Mouse (Mus musculus) CD4-positive, CD25-positive, alpha-beta regulatory T cell, adult 4 months (primary cell): ENCODE data around the gene Gpr132. TPM values are rescaled to one million over a fixed set of nuclear protein-coding genes. Genes with fewer than 3 reads are reported as not detected.

ENCODE experiments used
- ATAC-seq: one replicate; pipeline ENCODE4 v1.8.0; 2017
- polyA plus RNA-seq, 2 experiments: library from polyadenylated mRNA; unstranded; fragments of 100-300 nt; shearing (Covaris generic); gene quantifications; one replicate each; pipeline ENCODE4 v1.2.1; 2017

The Gpr132 gene
- polyA plus RNA-seq, 2 experiments from 2014 or later: 79.5 to 107 TPM

- ATAC-seq: peak; percentile 52
Measured at GRCm38 (mm10) chr12:112876332-112877072, 8.5 kb upstream of the Gpr132 start.

- peak; percentile 50 for ATAC-seq
Measured at GRCm38 (mm10) chr12:112875225-112876013, 7.4 kb upstream of the Gpr132 start.

DNA sequence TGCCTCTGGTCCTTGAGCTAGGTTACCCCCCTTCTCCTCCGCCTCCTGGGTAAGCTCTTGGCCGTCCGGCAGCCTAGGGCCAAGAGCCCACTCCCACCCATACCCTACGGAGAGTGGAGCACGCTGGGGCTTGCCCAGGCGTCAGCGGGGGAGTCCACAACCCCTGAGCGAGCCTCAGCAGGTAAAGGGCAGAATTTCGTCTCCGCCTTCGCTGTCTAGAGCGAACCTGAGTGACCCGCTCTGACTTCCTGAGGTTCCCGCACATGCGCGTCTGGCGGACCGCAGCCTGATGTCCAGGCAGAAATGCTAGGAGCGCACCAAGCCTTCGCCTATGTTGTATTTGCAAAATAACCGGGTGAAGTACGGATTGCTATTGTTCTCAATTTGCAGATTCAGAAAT is 6.2 kb upstream of the Gpr132 start:
- ATAC-seq: no peak

- peak; percentile 69 for ATAC-seq
Measured at GRCm38 (mm10) chr12:112873452-112874190, 5.6 kb upstream of the Gpr132 start.

DNA sequence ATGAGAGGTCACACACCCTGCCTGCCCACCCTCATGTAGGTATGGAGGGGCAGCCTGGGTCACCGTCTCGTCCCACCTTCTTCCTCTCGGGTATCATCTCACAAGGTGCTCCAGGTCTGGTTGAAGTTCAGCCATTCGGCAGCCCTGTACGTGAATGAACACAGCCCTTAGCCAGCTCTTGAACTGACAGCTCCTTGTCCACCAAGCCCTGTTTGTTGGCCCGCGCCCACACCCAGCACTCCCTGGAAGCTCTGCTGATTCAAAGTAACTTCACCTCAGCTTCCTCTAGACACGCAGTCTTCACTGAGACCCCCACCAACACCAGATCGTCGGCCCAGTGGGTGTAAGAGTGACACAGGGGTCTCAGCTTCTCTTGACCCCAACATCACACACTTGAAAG is 5.0 kb upstream of the Gpr132 start:
- ATAC-seq: no peak

DNA sequence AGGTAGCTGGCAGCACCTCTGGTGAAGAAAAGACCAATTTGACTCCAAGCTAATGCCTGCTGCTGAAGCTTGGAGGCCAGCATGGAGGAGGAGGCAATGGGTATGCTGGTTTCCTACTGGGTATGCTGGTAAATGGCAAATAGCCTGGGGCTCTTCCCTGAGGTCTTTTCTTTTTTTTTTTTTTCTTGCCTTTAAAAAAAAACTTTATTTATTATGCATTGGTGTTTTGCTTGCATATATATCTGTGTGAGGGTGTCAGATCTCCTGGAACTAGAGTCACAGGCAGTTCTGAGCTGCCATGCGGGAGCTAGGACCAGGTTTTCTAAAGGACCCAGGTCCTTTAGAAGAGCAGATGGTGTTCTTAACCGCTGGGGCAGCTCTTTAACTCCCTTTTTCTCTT is 3.2 kb upstream of the Gpr132 start:
- no peak for ATAC-seq

DNA sequence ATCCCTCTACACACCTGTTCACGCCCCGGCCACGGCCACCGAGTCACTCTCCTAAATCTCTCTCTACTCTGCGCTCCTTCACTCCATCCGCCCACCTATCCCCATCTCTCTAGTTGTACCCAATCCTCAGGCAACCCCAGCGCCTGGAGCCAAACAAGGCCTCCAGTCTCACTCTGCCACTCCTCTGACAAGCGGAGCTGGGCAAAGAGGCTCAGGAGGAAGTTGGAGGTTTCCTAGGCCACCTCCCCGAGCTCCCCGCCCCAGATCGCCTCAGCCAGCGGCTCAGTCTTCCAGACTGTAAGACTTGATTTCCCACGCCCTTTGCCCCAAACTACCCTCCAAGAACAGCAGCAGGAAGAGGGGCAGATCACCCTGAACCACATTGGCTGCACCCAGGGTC is 2.7 kb upstream of the Gpr132 start:
- peak; percentile 20 for ATAC-seq

- ATAC-seq: peak; percentile 9
Measured at GRCm38 (mm10) chr12:112869783-112870204, 1.8 kb upstream of the Gpr132 start.

GRCm38 (mm10) chr12:112867106-112867674 is 838 bp downstream of the Gpr132 start:
- ATAC-seq: no peak

DNA sequence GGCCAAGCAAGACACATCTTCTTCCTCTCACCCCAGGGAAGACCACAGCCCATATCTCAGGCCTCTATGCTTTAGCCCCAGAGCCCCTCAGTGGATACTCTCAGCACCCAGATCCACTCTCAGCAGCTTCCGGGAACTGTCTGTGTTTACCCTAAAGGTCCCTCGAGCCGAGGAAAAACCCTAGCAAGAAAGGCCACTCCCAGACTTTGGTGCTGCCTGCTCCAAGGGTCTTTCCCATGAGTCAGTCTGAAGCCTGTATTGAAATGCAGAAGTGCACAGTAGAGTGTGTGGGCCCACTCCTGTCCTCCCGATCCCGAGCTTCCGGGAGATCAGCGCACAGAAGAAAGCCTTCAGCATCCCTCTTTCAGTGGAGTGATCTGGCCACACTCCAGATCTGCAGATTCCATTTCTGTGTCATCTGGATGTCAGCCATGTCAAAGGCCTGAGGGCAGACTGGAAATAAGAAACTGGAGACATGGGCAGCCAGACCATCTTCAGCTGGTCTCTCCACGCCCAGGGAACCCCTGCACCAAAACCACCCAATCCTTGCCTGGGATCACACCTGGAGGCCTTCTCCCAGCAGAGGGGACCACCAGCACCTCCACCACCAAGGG is 1.5 kb downstream of the Gpr132 start:
- no peak for ATAC-seq

DNA sequence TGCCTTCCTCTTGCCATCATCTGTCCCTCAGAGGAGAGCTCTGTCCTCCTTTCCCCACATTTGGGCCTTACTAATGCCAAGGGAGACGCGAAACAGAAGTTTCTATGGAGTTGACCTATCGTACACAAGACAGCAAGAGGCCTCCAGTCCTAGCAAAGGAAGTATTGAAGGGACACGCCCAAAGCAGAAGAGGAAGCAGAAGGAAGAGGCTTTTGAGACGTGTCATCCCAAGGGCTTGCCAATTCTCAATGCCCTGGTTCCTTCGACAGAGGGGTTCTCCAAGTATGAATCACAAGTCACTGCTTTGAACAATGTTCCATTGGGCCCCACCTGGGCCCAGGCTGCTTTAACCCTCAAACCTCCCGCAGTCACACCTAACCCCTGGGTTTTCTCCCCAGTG is 3.2 kb downstream of the Gpr132 start:
- no peak for ATAC-seq

GRCm38 (mm10) chr12:112861911-112862321 is 6.1 kb downstream of the Gpr132 start:
- ATAC-seq: no peak

- peak; percentile 80 for ATAC-seq
Measured at GRCm38 (mm10) chr12:112860765-112861164, 7.3 kb downstream of the Gpr132 start.

DNA sequence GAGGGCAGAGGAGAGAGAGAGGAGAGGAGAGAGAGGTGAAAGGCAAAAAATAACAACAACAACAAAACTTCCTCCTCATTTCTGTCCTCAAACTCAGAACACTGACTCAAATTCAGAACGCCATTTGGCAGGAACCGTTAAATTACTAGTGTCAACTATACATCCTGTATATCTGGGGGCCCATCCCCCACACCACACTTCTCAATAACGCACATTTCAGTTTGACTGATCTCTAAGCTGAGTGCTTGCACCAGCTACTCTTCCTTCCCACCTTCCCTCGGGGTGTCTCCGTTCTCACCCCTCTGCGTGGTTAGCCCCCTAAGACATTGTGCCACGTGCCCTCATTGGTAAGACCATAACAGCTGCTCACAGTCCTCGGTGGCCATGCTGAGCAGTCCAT is 8.1 kb downstream of the Gpr132 start:
- peak; percentile 60 for ATAC-seq

- ATAC-seq: no peak
Measured at GRCm38 (mm10) chr12:112858581-112859336, 9.3 kb downstream of the Gpr132 start.

DNA sequence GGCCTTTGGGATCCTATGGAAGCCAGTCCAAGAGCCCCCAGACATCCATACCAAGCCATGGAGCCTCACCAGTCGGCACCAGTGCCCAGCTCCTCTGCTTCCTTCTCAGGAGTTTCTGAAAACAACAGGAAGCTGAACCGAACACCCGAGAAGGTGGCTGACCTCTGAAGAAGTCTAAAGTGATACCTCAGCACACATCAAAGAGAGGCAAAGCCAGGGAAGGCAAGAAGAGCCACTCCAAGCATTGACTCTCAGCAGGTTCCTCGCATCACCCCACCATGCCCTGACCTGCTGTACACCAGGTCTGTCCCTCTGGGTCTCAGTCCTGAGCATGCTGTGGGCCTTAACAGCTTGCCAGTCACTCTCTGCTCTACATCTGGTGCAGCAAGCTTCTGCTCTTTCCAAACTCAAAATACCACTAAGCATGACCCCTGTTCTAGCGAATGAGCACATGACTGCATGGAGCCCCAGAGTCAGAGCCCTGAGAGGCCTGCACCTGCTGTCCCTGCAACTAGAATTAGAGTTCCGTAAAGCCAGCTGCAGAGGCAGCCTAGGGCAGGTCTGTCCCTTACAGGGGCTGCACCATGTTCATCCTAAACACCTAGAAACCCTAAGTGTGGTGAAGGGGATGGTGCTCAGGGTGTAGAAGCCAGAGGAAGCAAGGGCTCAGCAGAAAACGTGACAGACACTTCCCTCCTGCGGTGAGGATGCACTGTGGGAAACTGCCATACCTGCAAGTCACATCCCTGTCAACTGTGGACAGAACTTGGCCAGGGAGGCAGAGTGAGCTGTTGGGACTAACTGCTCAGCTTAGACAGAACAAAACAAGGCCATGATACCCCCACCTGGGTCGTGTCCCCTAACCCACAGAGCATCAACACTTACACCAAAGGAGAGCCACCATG is 10.8 kb downstream of the Gpr132 start:
- ATAC-seq: no peak

GRCm38 (mm10) chr12:112856338-112856737 is 11.7 kb downstream of the Gpr132 start:
- no peak for ATAC-seq

- peak; percentile 70 for ATAC-seq
Measured at GRCm38 (mm10) chr12:112854610-112855333, 13.3 kb downstream of the Gpr132 start.

- ATAC-seq: peak; percentile 50
Measured at GRCm38 (mm10) chr12:112853050-112853729, 14.8 kb downstream of the Gpr132 start.
